ENCODE assay signal across 9 mouse cellular contexts in genomic region chr2:127551078-127551477, GRCm38 (mm10). TPM values are rescaled to one million over a fixed set of nuclear protein-coding genes. Genes with fewer than 3 reads are reported as not detected.
DNase-seq lines count a peak whose midpoint lies in the region; ATAC-seq lines count a peak whose summit lies in the region.
"Had no signal": no experiment of that assay in that cellular context is flagged by ENCODE, and none has a peak within 500 bp of the region (broad histone marks: within the 10 kb centered on the region; RNA-seq: fewer than 3 reads in every experiment).

No protein-coding gene starts in this region.

- no peak for DNase-seq in heart, adult 9 months (ENCODE audit: low spot score in 2 of 2)
- peak; percentile 36 for DNase-seq in urinary bladder, postnatal 14 days (ENCODE audit: low spot score)
- DNase-seq in urinary bladder, postnatal 10 days (ENCODE audit: low spot score), result no peak
- DNase-seq in retina, postnatal 1 day, result peak; percentile 55
- no peak for DNase-seq in spleen, postnatal 36 days (ENCODE audit: low spot score in 2 of 2)
- no peak for DNase-seq in hindbrain, embryonic 14.5 days (ENCODE audit: low spot score)

- no peaks in the 10 kb centered on the region for H3K9me3 ChIP-seq in heart, embryonic 12.5 days (replicated peaks)
- H3K9me3 ChIP-seq in hindbrain, embryonic 14.5 days (ENCODE audit: control insufficient read depth, low read length), result no peaks in the 10 kb centered on the region
- H3K9me3 ChIP-seq: G1E had no signal

- H3K9ac ChIP-seq in heart, embryonic 12.5 days, result no peak overlapping the region
- no peak overlapping the region for H3K9ac ChIP-seq in hindbrain, embryonic 14.5 days

- ATAC-seq in heart, embryonic 12.5 days (ENCODE audit: insufficient number of reproducible peaks, low FRiP score), result 0 out of 2 replicates have a peak, but pooled peaks have one; percentile 29
- ATAC-seq in granulocyte monocyte progenitor cell, adult 5-6 weeks (replicated peaks; ENCODE audit: poor library complexity, severe bottlenecking), result peak; percentile 59; the same call in 1 of the 2 replicates
- no peak for ATAC-seq in hindbrain, embryonic 14.5 days (ENCODE audit: low FRiP score)

- no peaks in the 10 kb centered on the region for H3K36me3 ChIP-seq in heart, embryonic 12.5 days
- no peaks in the 10 kb centered on the region for H3K36me3 ChIP-seq in hindbrain, embryonic 14.5 days (replicated peaks; ENCODE audit: control insufficient read depth, insufficient read depth)
- H3K36me3 ChIP-seq: G1E had no signal

- H3K4me3 ChIP-seq in heart, embryonic 12.5 days, result no peak overlapping the region
- no peak overlapping the region for H3K4me3 ChIP-seq in hindbrain, embryonic 14.5 days (replicated peaks; ENCODE audit: low read length)

- 48% methylated on average over 5 of the region's 5 CpGs for WGBS in heart, embryonic 12.5 days
- 52% methylated on average over 5 of the region's 5 CpGs for WGBS in hindbrain, embryonic 14.5 days

- H3K27me3 ChIP-seq in heart, embryonic 12.5 days (replicated peaks), result peaks cover 3% of the 10 kb centered on the region; the same call in 1 of the 2 replicates
- no peaks in the 10 kb centered on the region for H3K27me3 ChIP-seq in hindbrain, embryonic 14.5 days (ENCODE audit: control insufficient read depth, insufficient read depth, low read length)

- no peaks in the 10 kb centered on the region for H3K4me1 ChIP-seq in heart, embryonic 12.5 days (replicated peaks)
- no peaks in the 10 kb centered on the region for H3K4me1 ChIP-seq in hindbrain, embryonic 14.5 days (replicated peaks; ENCODE audit: control insufficient read depth, insufficient read depth, low read length)

- H3K4me2 ChIP-seq in heart, embryonic 12.5 days, result no peak overlapping the region
- H3K4me2 ChIP-seq in hindbrain, embryonic 14.5 days (replicated peaks), result no peak overlapping the region

- no peak overlapping the region for H3K27ac ChIP-seq in heart, embryonic 12.5 days (ENCODE audit: poor library complexity, severe bottlenecking)
- no peak overlapping the region for H3K27ac ChIP-seq in hindbrain, embryonic 14.5 days

RNA-seq across cellular contexts. Expression of gene Prom2, which starts 9.8 kb away (rescaled TPM):
- 0.19 and 0.21 TPM in 2 replicates for polyA plus RNA-seq in heart, embryonic 12.5 days (2016; fragmentation: Nextera tagmentation; extraction: Ambion mirVana)
- not detected in 2 replicates for total RNA-seq in granulocyte monocyte progenitor cell, adult 5-6 weeks (2014; fragmentation: Nextera tagmentation)
- total RNA-seq in granulocyte monocyte progenitor cell, adult 5-6 weeks (2017), result not detected in 2 replicates
- 0.04 TPM in 1 of 2 replicates, not detected in the other for polyA plus RNA-seq in hindbrain, embryonic 14.5 days (2014; fragmentation: Nextera tagmentation; extraction: Ambion mirVana)
- polyA plus RNA-seq: G1E had no signal

RNA-seq across cellular contexts. Expression of gene Kcnip3, which starts 29.2 kb away (rescaled TPM):
- 1.2 TPM in 2 replicates for polyA plus RNA-seq in heart, embryonic 12.5 days (2016; fragmentation: Nextera tagmentation; extraction: Ambion mirVana)
- 37.4 and 50.0 TPM in 2 replicates for total RNA-seq in granulocyte monocyte progenitor cell, adult 5-6 weeks (2014; fragmentation: Nextera tagmentation)
- total RNA-seq in granulocyte monocyte progenitor cell, adult 5-6 weeks (2017), result 19.5 and 23.4 TPM in 2 replicates
- polyA plus RNA-seq in hindbrain, embryonic 14.5 days (2014; fragmentation: Nextera tagmentation; extraction: Ambion mirVana), result 14.2 and 19.0 TPM in 2 replicates

RNA-seq across cellular contexts. Expression of gene Zfp661, which starts 35.8 kb away (rescaled TPM):
- polyA plus RNA-seq in heart, embryonic 12.5 days (2016; fragmentation: Nextera tagmentation; extraction: Ambion mirVana), result 2.4 and 2.9 TPM in 2 replicates
- 4.0 and 5.8 TPM in 2 replicates for total RNA-seq in granulocyte monocyte progenitor cell, adult 5-6 weeks (2014; fragmentation: Nextera tagmentation)
- total RNA-seq in granulocyte monocyte progenitor cell, adult 5-6 weeks (2017), result 4.4 and 5.2 TPM in 2 replicates
- polyA plus RNA-seq in hindbrain, embryonic 14.5 days (2014; fragmentation: Nextera tagmentation; extraction: Ambion mirVana), result 7.0 and 7.1 TPM in 2 replicates

RNA-seq across cellular contexts. Expression of gene Mrps5, which starts 35.9 kb away (rescaled TPM):
- 138 and 144 TPM in 2 replicates for polyA plus RNA-seq in heart, embryonic 12.5 days (2016; fragmentation: Nextera tagmentation; extraction: Ambion mirVana)
- total RNA-seq in granulocyte monocyte progenitor cell, adult 5-6 weeks (2014; fragmentation: Nextera tagmentation), result 45.4 and 54.2 TPM in 2 replicates
- total RNA-seq in granulocyte monocyte progenitor cell, adult 5-6 weeks (2017), result 137 and 187 TPM in 2 replicates
- 123 and 128 TPM in 2 replicates for polyA plus RNA-seq in hindbrain, embryonic 14.5 days (2014; fragmentation: Nextera tagmentation; extraction: Ambion mirVana)

Comparison
In these comparisons a context has a peak if more than half of its experiments do, and no peak if none do; other contexts are left out.
1. DNase-seq: peak in urinary bladder, postnatal 14 days (single experiment) and retina, postnatal 1 day (single experiment); none in heart, adult 9 months (0 of 2), urinary bladder, postnatal 10 days (single experiment), spleen, postnatal 36 days (0 of 2) and hindbrain, embryonic 14.5 days (single experiment).